Mouse (Mus musculus) myocyte (in vitro differentiated cells): ENCODE measurements around the gene Thap7. TPM values are rescaled to one million over a fixed set of nuclear protein-coding genes. Genes with fewer than 3 reads are reported as not detected.
A peak's percentile ranks its signal among the peaks of the same experiment; 100 is the strongest.

ENCODE experiments used
- H3K27me3 ChIP-seq: one replicate; pipeline ENCODE4 v1.6.1; 2011; ENCODE audit not compliant: control insufficient read depth, insufficient read depth, insufficient read length
- H3K36me3 ChIP-seq: one replicate; pipeline ENCODE4 v1.6.1; 2011; ENCODE audit not compliant: control insufficient read depth, insufficient read depth
- H3K4me2 ChIP-seq: one replicate; pipeline ENCODE4 v1.6.1; 2011; ENCODE audit warnings: low read depth, control low read depth
- H3K4me3 ChIP-seq: one replicate; pipeline ENCODE4 v1.5.1; 2011; ENCODE audit warnings: mild to moderate bottlenecking, control low read depth, moderate library complexity
- H3K79me2 ChIP-seq: one replicate; pipeline ENCODE4 v1.6.1; 2011; ENCODE audit not compliant: control insufficient read depth, insufficient read depth
- H3ac ChIP-seq: one replicate; pipeline ENCODE4 v1.6.1; 2011; ENCODE audit not compliant: control insufficient read depth, insufficient read length
- CEBPB ChIP-seq: IDR thresholded peaks from 2 replicates; pipeline ENCODE4 v1.6.1; 2011; ENCODE audit warnings: mild to moderate bottlenecking, moderate library complexity; ENCODE audit not compliant: poor library complexity, insufficient read depth, severe bottlenecking
- E2F4 ChIP-seq: IDR thresholded peaks from one replicate; pipeline ENCODE4 v1.6.1; 2011; ENCODE audit warnings: mild to moderate bottlenecking, control low read depth, moderate library complexity; ENCODE audit not compliant: insufficient read depth
- MAX ChIP-seq: IDR thresholded peaks from one replicate; pipeline ENCODE4 v1.6.1; 2011; ENCODE audit warnings: low read depth, mild to moderate bottlenecking, control low read depth
- MYOD1 ChIP-seq, 3 experiments: IDR thresholded peaks; one replicate each; pipeline ENCODE4 v1.6.1; 2011; ENCODE audit warnings: control low read depth in 2 of 3, low read depth in 2 of 3, mild to moderate bottlenecking in 2 of 3, moderate library complexity in 1 of 3; ENCODE audit not compliant: insufficient read length in 2 of 3, control insufficient read depth in 1 of 3
- MYOG ChIP-seq, 3 experiments: IDR thresholded peaks; one replicate each; pipeline ENCODE4 v1.6.1; 2011; ENCODE audit warnings: control low read depth in 2 of 3, low read depth in 2 of 3, mild to moderate bottlenecking in 2 of 3; ENCODE audit not compliant: insufficient read length in 2 of 3, control insufficient read depth in 1 of 3, insufficient read depth in 1 of 3
- POLR2A ChIP-seq: IDR thresholded peaks from one replicate; pipeline ENCODE4 v1.6.1; 2011; ENCODE audit warnings: low read depth, mild to moderate bottlenecking, control low read depth, moderate library complexity; ENCODE audit not compliant: insufficient read length
- POLR2AphosphoS2 ChIP-seq: IDR thresholded peaks from one replicate; pipeline ENCODE4 v1.6.1; 2011; ENCODE audit warnings: low read depth, control low read depth; ENCODE audit not compliant: insufficient read length
- REST ChIP-seq: IDR thresholded peaks from one replicate; pipeline ENCODE4 v1.6.1; 2011; ENCODE audit warnings: mild to moderate bottlenecking, control low read depth, moderate library complexity; ENCODE audit not compliant: insufficient read depth, insufficient read length
- SRF ChIP-seq: IDR thresholded peaks from one replicate; pipeline ENCODE4 v1.6.1; 2011; ENCODE audit warnings: low read depth; ENCODE audit not compliant: control insufficient read depth, insufficient read length
- TCF12 ChIP-seq: IDR thresholded peaks from one replicate; pipeline ENCODE4 v1.6.1; 2011; ENCODE audit warnings: mild to moderate bottlenecking, control low read depth; ENCODE audit not compliant: poor library complexity, insufficient read depth, severe bottlenecking
- TCF3 ChIP-seq: IDR thresholded peaks from one replicate; pipeline ENCODE4 v1.6.1; 2011; ENCODE audit warnings: low read depth, control low read depth; ENCODE audit not compliant: insufficient read length
- USF1 ChIP-seq: IDR thresholded peaks from one replicate; pipeline ENCODE4 v1.6.1; 2011; ENCODE audit warnings: low read depth, mild to moderate bottlenecking, control low read depth, moderate library complexity
- polyA plus RNA-seq: library from polyadenylated mRNA; unstranded; fragments of >200 nt; fragmentation: generic; extraction: Trizol; gene quantifications from one replicate; pipeline ENCODE4 v1.2.1, GENCODE M21; 2012; ENCODE audit warnings: missing spikeins

The Thap7 gene
- polyA plus RNA-seq, 1 experiment: 42.6 TPM

DNA sequence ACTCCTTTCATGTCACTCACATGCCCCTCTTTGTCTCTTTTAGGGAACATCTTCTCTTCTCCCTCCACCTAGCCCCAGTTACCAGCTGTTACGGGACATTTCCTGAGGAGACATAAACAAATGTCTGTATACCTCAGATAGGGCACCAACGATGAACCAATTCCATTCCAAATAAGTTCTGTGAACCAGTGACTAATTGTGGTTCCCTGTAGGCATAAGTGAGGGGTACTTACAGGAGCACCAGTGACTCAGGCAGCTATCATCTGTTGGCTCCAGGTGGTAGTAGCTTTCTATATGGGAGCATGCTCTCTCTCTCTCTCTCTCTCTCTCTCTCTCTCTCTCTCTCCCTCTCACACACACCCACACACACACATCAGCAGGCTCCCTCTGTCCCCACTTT is 33.3 kb upstream of the Thap7 start:
- no peak overlapping the region for H3K4me3 ChIP-seq
- no peaks in the 10 kb centered on the region for H3K27me3 ChIP-seq
- H3K36me3 ChIP-seq: no peaks in the 10 kb centered on the region
- peak overlapping the region; percentile 100 for H3K4me2 ChIP-seq
- TF ChIP-seq MAX (no peak), TCF3 (no peak), MYOD1 (IDR thresholded peaks at IDR 0.05; ENCODE audit: control insufficient read depth in 1 of 3, insufficient read length in 2 of 3, low read depth in 2 of 3) (peak in 1 of 3 experiments; percentile 28)
- no peaks in the 10 kb centered on the region for H3K79me2 ChIP-seq
- no peak overlapping the region for H3ac ChIP-seq

GRCm38 (mm10) chr16:17563580-17563979 is 32.6 kb upstream of the Thap7 start:
- Histone ChIP-seq H3K36me3 (no peaks in the 10 kb centered on the region), H3K79me2 (no peaks in the 10 kb centered on the region), H3K4me2 (peak overlapping the region; percentile 100), H3K4me3 (no peak overlapping the region), H3ac (no peak overlapping the region), H3K27me3 (no peaks in the 10 kb centered on the region)
- TF ChIP-seq E2F4 (no peak), REST (no peak), MYOG (IDR thresholded peaks at IDR 0.05; ENCODE audit: control insufficient read depth in 1 of 3, insufficient read depth in 1 of 3, insufficient read length in 2 of 3, low read depth in 2 of 3) (no peak), TCF3 (no peak), MYOD1 (IDR thresholded peaks at IDR 0.05; ENCODE audit: control insufficient read depth in 1 of 3, insufficient read length in 2 of 3, low read depth in 2 of 3) (no peak), CEBPB (no peak), POLR2A (no peak), TCF12 (no peak), POLR2AphosphoS2 (no peak), SRF (no peak), USF1 (no peak), MAX (no peak)

- TF ChIP-seq E2F4: no peak
- TF ChIP-seq MYOG (IDR thresholded peaks at IDR 0.05; ENCODE audit: control insufficient read depth in 1 of 3, insufficient read depth in 1 of 3, insufficient read length in 2 of 3, low read depth in 2 of 3): peak; percentile 0 to 67 (median 28)
- no peak for TF ChIP-seq TCF12
- no peak for TF ChIP-seq USF1
- peak; percentile 54 for TF ChIP-seq SRF
- TF ChIP-seq POLR2A: peak; percentile 54
- TF ChIP-seq CEBPB: 0 out of 2 replicates have a peak, but pooled peaks have one; percentile 21
- peak in 2 of 3 experiments; percentile 53 to 57 for TF ChIP-seq MYOD1 (IDR thresholded peaks at IDR 0.05; ENCODE audit: control insufficient read depth in 1 of 3, insufficient read length in 2 of 3, low read depth in 2 of 3)
- TF ChIP-seq REST: no peak
- Histone ChIP-seq H3K27me3 (no peaks in the 10 kb centered on the region), H3K4me2 (peak within 1 kb of the TSS; percentile 100), H3ac (no peak within 1 kb of the TSS), H3K36me3 (no peaks in the 10 kb centered on the region), H3K79me2 (no peaks in the 10 kb centered on the region), H3K4me3 (peak within 1 kb of the TSS; percentile 22)
These were observed 30.8 kb upstream of the Thap7 start, which contains the start of gene P2rx6 for GRCm38 (mm10) chr16:17561751-17562208. Gene P2rx6, plus strand, starts transcription at chr16:17561885.

DNA sequence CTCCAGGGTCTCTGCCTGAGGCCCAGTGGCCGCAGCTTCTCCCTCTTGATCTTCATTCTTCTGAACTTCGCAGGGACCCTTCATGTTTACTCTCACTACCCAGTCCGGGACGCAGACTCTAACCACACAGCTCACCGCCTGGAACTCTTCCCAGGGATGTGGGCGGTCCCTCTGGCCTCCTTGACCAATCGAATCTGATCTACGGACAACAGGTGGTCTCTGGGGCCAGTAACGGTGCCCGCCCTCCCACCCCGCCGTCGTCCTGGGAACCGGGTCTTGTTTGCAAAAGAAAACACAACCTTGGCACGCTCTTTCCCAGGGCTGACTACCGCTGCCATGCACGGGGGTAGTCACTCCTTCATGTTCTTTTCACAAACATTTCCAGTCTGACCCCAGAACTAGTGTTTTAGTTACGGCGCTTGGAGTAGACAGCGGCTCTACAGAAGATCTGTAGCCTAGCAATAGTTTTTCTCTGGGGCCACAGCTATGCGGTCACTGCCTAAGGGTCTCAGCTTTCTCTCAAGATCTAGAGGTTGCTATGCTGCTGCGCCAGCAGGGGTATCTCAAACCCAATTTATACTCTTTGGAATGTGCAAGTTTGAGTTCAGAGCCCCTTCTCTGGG is 30.3 kb upstream of the Thap7 start, which contains the start of gene Lrrc74b:
Lrrc74b (minus strand) TSS at position 120 of the 623 bp plus-strand sequence.
- Histone ChIP-seq H3K27me3 (no peaks in the 10 kb centered on the region), H3K4me2 (peak within 1 kb of the TSS; percentile 100), H3K36me3 (no peaks in the 10 kb centered on the region), H3K79me2 (no peaks in the 10 kb centered on the region), H3K4me3 (peak within 1 kb of the TSS; percentile 22), H3ac (no peak within 1 kb of the TSS)
- TF ChIP-seq TCF3 (no peak), MAX (no peak), MYOD1 (IDR thresholded peaks at IDR 0.05; ENCODE audit: control insufficient read depth in 1 of 3, insufficient read length in 2 of 3, low read depth in 2 of 3) (peak in 2 of 3 experiments; percentile 64 to 76), MYOG (IDR thresholded peaks at IDR 0.05; ENCODE audit: control insufficient read depth in 1 of 3, insufficient read depth in 1 of 3, insufficient read length in 2 of 3, low read depth in 2 of 3) (peak in 1 of 3 experiments; percentile 70), E2F4 (no peak), REST (no peak), POLR2A (peak; percentile 36)

- Histone ChIP-seq H3K36me3 (no peaks in the 10 kb centered on the region), H3K79me2 (no peaks in the 10 kb centered on the region), H3ac (no peak overlapping the region), H3K27me3 (no peaks in the 10 kb centered on the region), H3K4me3 (no peak overlapping the region), H3K4me2 (no peak overlapping the region)
- TF ChIP-seq USF1: no peak
- no peak for TF ChIP-seq MAX
- TF ChIP-seq CEBPB: no peak
- TF ChIP-seq SRF: no peak
- TF ChIP-seq POLR2A: no peak
- no peak for TF ChIP-seq REST
- TF ChIP-seq TCF3: no peak
- no peak for TF ChIP-seq TCF12
These were observed 28.6 kb upstream of the Thap7 start for GRCm38 (mm10) chr16:17559396-17560027.
